ENCODE assay signal across 8 mouse cellular contexts in genomic region chr9:108461181-108461631, GRCm38 (mm10). TPM values are rescaled to one million over a fixed set of nuclear protein-coding genes. Genes with fewer than 3 reads are reported as not detected.
DNase-seq lines count a peak whose midpoint lies in the region; ATAC-seq and TF ChIP-seq lines count a peak whose summit lies in the region.

TSS of gene Klhdc8b (minus strand) at chr9:108461581.

- H3ac ChIP-seq in C2C12 (ENCODE audit: control insufficient read depth, insufficient read length, low read depth): peak within 1 kb of the TSS; percentile 57

- peak; percentile 33 for DNase-seq in 3T3-L1 (ENCODE audit: low read depth, low spot score)
- peak; percentile 65 for DNase-seq in embryonic facial prominence, embryonic 14.5 days (ENCODE audit: low spot score)
- DNase-seq in limb, embryonic 14.5 days (ENCODE audit: low spot score): no peak
- DNase-seq in cerebellum, adult 8-10 months: no peak
- DNase-seq in urinary bladder, postnatal 14 days (ENCODE audit: low spot score): no peak

- H3K4me3 ChIP-seq in C2C12 (ENCODE audit: insufficient read depth, poor library complexity, severe bottlenecking): peak within 1 kb of the TSS; percentile 92
- H3K4me3 ChIP-seq in embryonic facial prominence, embryonic 14.5 days (ENCODE audit: low read depth, low read length): peak within 1 kb of the TSS; percentile 80
- peak within 1 kb of the TSS; percentile 81 for H3K4me3 ChIP-seq in intestine, embryonic 16.5 days (ENCODE audit: low read length)
- peak within 1 kb of the TSS; percentile 92 for H3K4me3 ChIP-seq in limb, embryonic 14.5 days (replicated peaks; ENCODE audit: low read length)
- H3K4me3 ChIP-seq in stomach, embryonic 14.5 days (ENCODE audit: low read depth, low read length): peak within 1 kb of the TSS; percentile 94

- no peak for TF ChIP-seq CTCF in C2C12 (IDR thresholded peaks at IDR 0.05; ENCODE audit: control insufficient read depth, insufficient read depth, insufficient read length)

- no peak for TF ChIP-seq POLR2A in limb, embryonic 14.5 days (IDR thresholded peaks at IDR 0.05; ENCODE audit: borderline replicate concordance, extremely low read depth, insufficient read depth, insufficient read length)

- peaks cover 39% of the 10 kb centered on the region for H3K79me2 ChIP-seq in C2C12 (ENCODE audit: control insufficient read depth, insufficient read depth)

- peak within 1 kb of the TSS; percentile 84 for H3K4me2 ChIP-seq in embryonic facial prominence, embryonic 14.5 days (ENCODE audit: low read depth, low read length)
- peak within 1 kb of the TSS; percentile 83 for H3K4me2 ChIP-seq in intestine, embryonic 16.5 days (ENCODE audit: low read depth, low read length)
- H3K4me2 ChIP-seq in limb, embryonic 14.5 days (replicated peaks; ENCODE audit: low read depth, low read length, severe bottlenecking): peak within 1 kb of the TSS; percentile 90
- H3K4me2 ChIP-seq in stomach, embryonic 14.5 days (replicated peaks; ENCODE audit: low read depth, low read length): peak within 1 kb of the TSS; percentile 68

- 14% methylated on average over 11 of the region's 11 CpGs for WGBS in embryonic facial prominence, embryonic 14.5 days
- WGBS in intestine, embryonic 16.5 days: 16% methylated on average over 11 of the region's 11 CpGs
- 22% methylated on average over 11 of the region's 11 CpGs for WGBS in limb, embryonic 14.5 days
- 23% methylated on average over 11 of the region's 11 CpGs for WGBS in stomach, embryonic 14.5 days

- H3K4me1 ChIP-seq in embryonic facial prominence, embryonic 14.5 days (ENCODE audit: control insufficient read depth, insufficient read depth, low read length): peaks cover 12% of the 10 kb centered on the region
- peaks cover 19% of the 10 kb centered on the region for H3K4me1 ChIP-seq in intestine, embryonic 16.5 days (ENCODE audit: control insufficient read depth, insufficient read depth, low read length)
- peaks cover 7% of the 10 kb centered on the region for H3K4me1 ChIP-seq in limb, embryonic 14.5 days (ENCODE audit: control insufficient read depth, insufficient read depth, low read length)
- H3K4me1 ChIP-seq in stomach, embryonic 14.5 days (ENCODE audit: control insufficient read depth, insufficient read depth, low read length): peaks cover 18% of the 10 kb centered on the region; the same call in 1 of the 2 replicates

- peak; percentile 56 for ATAC-seq in embryonic facial prominence, embryonic 14.5 days (ENCODE audit: low read depth)
- ATAC-seq in intestine, embryonic 16.5 days: peak; percentile 14
- no peak for ATAC-seq in limb, embryonic 14.5 days (ENCODE audit: low FRiP score, low read depth)
- ATAC-seq in stomach, embryonic 14.5 days (ENCODE audit: insufficient number of reproducible peaks, insufficient read depth, low FRiP score, low read depth): no peak

- peak within 1 kb of the TSS; percentile 82 for H3K27ac ChIP-seq in embryonic facial prominence, embryonic 14.5 days (replicated peaks; ENCODE audit: low read depth, low read length)
- H3K27ac ChIP-seq in intestine, embryonic 16.5 days (ENCODE audit: low read length): peak within 1 kb of the TSS; percentile 97
- peak within 1 kb of the TSS; percentile 80 for H3K27ac ChIP-seq in limb, embryonic 14.5 days (replicated peaks; ENCODE audit: low read depth, low read length)
- peak within 1 kb of the TSS; percentile 96 for H3K27ac ChIP-seq in stomach, embryonic 14.5 days (ENCODE audit: low read length)

- H3K79me3 ChIP-seq in C2C12 (ENCODE audit: low read depth): peaks cover 18% of the 10 kb centered on the region

- H3K27me3 ChIP-seq in C2C12 (ENCODE audit: control insufficient read depth, insufficient read depth, insufficient read length): no peaks in the 10 kb centered on the region
- no peaks in the 10 kb centered on the region for H3K27me3 ChIP-seq in embryonic facial prominence, embryonic 14.5 days (replicated peaks; ENCODE audit: control insufficient read depth, insufficient read depth, low read length)
- no peaks in the 10 kb centered on the region for H3K27me3 ChIP-seq in intestine, embryonic 16.5 days (replicated peaks; ENCODE audit: control insufficient read depth, insufficient read depth, low read length)
- H3K27me3 ChIP-seq in limb, embryonic 14.5 days (ENCODE audit: control insufficient read depth, insufficient read depth, low read length): no peaks in the 10 kb centered on the region
- no peaks in the 10 kb centered on the region for H3K27me3 ChIP-seq in stomach, embryonic 14.5 days (ENCODE audit: control insufficient read depth, insufficient read depth, low read length)

- H3K9me3 ChIP-seq in embryonic facial prominence, embryonic 14.5 days (ENCODE audit: control insufficient read depth, low read length): no peaks in the 10 kb centered on the region
- H3K9me3 ChIP-seq in intestine, embryonic 16.5 days (ENCODE audit: control insufficient read depth, low read length): no peaks in the 10 kb centered on the region
- H3K9me3 ChIP-seq in limb, embryonic 14.5 days (ENCODE audit: control insufficient read depth, low read length): no peaks in the 10 kb centered on the region
- no peaks in the 10 kb centered on the region for H3K9me3 ChIP-seq in stomach, embryonic 14.5 days (ENCODE audit: control insufficient read depth, low read depth, low read length)

- peak within 1 kb of the TSS; percentile 88 for H3K9ac ChIP-seq in embryonic facial prominence, embryonic 14.5 days (ENCODE audit: low read depth, low read length)
- H3K9ac ChIP-seq in intestine, embryonic 16.5 days (ENCODE audit: low read depth, low read length): peak within 1 kb of the TSS; percentile 89
- H3K9ac ChIP-seq in limb, embryonic 14.5 days (ENCODE audit: low read depth, low read length, severe bottlenecking): peak within 1 kb of the TSS; percentile 84
- H3K9ac ChIP-seq in stomach, embryonic 14.5 days (replicated peaks; ENCODE audit: low read depth, low read length): peak within 1 kb of the TSS; percentile 90

- H3K36me3 ChIP-seq in C2C12 (ENCODE audit: control insufficient read depth, insufficient read depth): peaks cover 18% of the 10 kb centered on the region
- H3K36me3 ChIP-seq in embryonic facial prominence, embryonic 14.5 days (ENCODE audit: control insufficient read depth, insufficient read depth, low read length): peaks cover 37% of the 10 kb centered on the region
- H3K36me3 ChIP-seq in intestine, embryonic 16.5 days (ENCODE audit: control insufficient read depth, insufficient read depth, low read length): peaks cover 14% of the 10 kb centered on the region
- H3K36me3 ChIP-seq in limb, embryonic 14.5 days (ENCODE audit: control insufficient read depth, insufficient read depth, low read length): peaks cover 38% of the 10 kb centered on the region
- peaks cover 26% of the 10 kb centered on the region for H3K36me3 ChIP-seq in stomach, embryonic 14.5 days (ENCODE audit: control insufficient read depth, insufficient read depth, low read length)

TF ChIP-seq in C2C12, 6 proteins besides CTCF, POLR2A, EP300 and RAD21:
- TF ChIP-seq MYOG (IDR thresholded peaks at IDR 0.05; ENCODE audit: control insufficient read depth, extremely low read depth, insufficient read length): no peak
- no peak for TF ChIP-seq MAX (IDR thresholded peaks at IDR 0.05)
- TF ChIP-seq FOSL1 (IDR thresholded peaks at IDR 0.05; ENCODE audit: insufficient read depth, low read length, poor library complexity, severe bottlenecking): no peak
- TF ChIP-seq MYOD1 (IDR thresholded peaks at IDR 0.05; ENCODE audit: control insufficient read depth, insufficient read length, low read depth): no peak
- TF ChIP-seq USF1 (IDR thresholded peaks at IDR 0.05; ENCODE audit: low read depth): no peak
- no peak for TF ChIP-seq CEBPB (IDR thresholded peaks at IDR 0.05; ENCODE audit: low read depth)

RNA-seq across cellular contexts. Expression of gene Klhdc8b, which starts in this region (rescaled TPM):
- polyA plus RNA-seq in C2C12 (2012; fragmentation: generic; extraction: Trizol): 1.4 TPM
- polyA plus RNA-seq in embryonic facial prominence, embryonic 14.5 days (2014; fragmentation: Nextera tagmentation; extraction: Ambion mirVana): 23.7 and 27.6 TPM in 2 replicates
- 44.7 and 49.6 TPM in 2 replicates for polyA plus RNA-seq in intestine, embryonic 16.5 days (2015; fragmentation: Nextera tagmentation; extraction: Ambion mirVana)
- polyA plus RNA-seq in limb, embryonic 14.5 days (2012; rRNA removed): 43.1 and 60.6 TPM in 2 replicates
- polyA plus RNA-seq in limb, embryonic 14.5 days (2014; fragmentation: Nextera tagmentation; extraction: Ambion mirVana): 27.7 and 32.2 TPM in 2 replicates
- polyA plus RNA-seq in stomach, embryonic 14.5 days (2014; fragmentation: Nextera tagmentation; extraction: Ambion mirVana): 64.0 and 64.9 TPM in 2 replicates

Comparison
In these comparisons a context has a peak if more than half of its experiments do, and no peak if none do; other contexts are left out.
1. RNA of gene Klhdc8b (polyA plus RNA-seq): 64.0 to 64.9 TPM in stomach, embryonic 14.5 days, 44.7 to 49.6 TPM in intestine, embryonic 16.5 days, 27.7 to 60.6 TPM in limb, embryonic 14.5 days and 23.7 to 27.6 TPM in embryonic facial prominence, embryonic 14.5 days; 1.4 TPM in C2C12 (single experiment); every median in the first group is over 10 times any median in the second.
2. DNase-seq: peak in 3T3-L1 (single experiment) and embryonic facial prominence, embryonic 14.5 days (single experiment); none in limb, embryonic 14.5 days (single experiment), cerebellum, adult 8-10 months (single experiment) and urinary bladder, postnatal 14 days (single experiment).
3. ATAC-seq: peak in embryonic facial prominence, embryonic 14.5 days (single experiment) and intestine, embryonic 16.5 days (single experiment); none in limb, embryonic 14.5 days (single experiment) and stomach, embryonic 14.5 days (single experiment).
4. Peak in every context shown above with its lines, with median percentiles within 50 percentile points of each other: H3K4me3 ChIP-seq, H3K27ac ChIP-seq, H3K4me2 ChIP-seq and H3K9ac ChIP-seq.